Mouse (Mus musculus) intestine, embryonic 16.5 days (tissue): Measurements from ENCODE around the gene Samd4. TPM values are rescaled to one million over a fixed set of nuclear protein-coding genes. Genes with fewer than 3 reads are reported as not detected.

Experiments used
- ATAC-seq: fragments of 200-750 bp; cut with Nextera tagmentation; 2 replicates; pipeline ENCODE4 v1.8.0; 2017; ENCODE audit warnings: moderate TSS enrichment, moderate library complexity
- H3K27ac ChIP-seq: fragments of 300-500 bp; sonication (generic); 2 replicates; pipeline ENCODE4 v1.5.1; 2014; ENCODE audit warnings: mild to moderate bottlenecking, low read length
- H3K27me3 ChIP-seq: fragments of 300-500 bp; sonication (generic); replicated peaks from 2 replicates; pipeline ENCODE4 v1.6.1; 2014; ENCODE audit warnings: low read length, control low read depth, mixed read lengths; ENCODE audit not compliant: control insufficient read depth, insufficient read depth
- H3K36me3 ChIP-seq: fragments of 300-500 bp; sonication (generic); 2 replicates; pipeline ENCODE4 v1.6.1; 2014; ENCODE audit warnings: low read length, control low read depth; ENCODE audit not compliant: control insufficient read depth, insufficient read depth
- H3K4me1 ChIP-seq: fragments of 300-500 bp; sonication (generic); 2 replicates; pipeline ENCODE4 v1.6.1; 2014; ENCODE audit warnings: low read length, control low read depth, mixed read lengths; ENCODE audit not compliant: control insufficient read depth, insufficient read depth
- H3K4me2 ChIP-seq: fragments of 300-500 bp; sonication (generic); 2 replicates; pipeline ENCODE4 v1.6.1; 2014; ENCODE audit warnings: low read depth, low read length, control low read depth
- H3K4me3 ChIP-seq: fragments of 300-500 bp; sonication (generic); 2 replicates; pipeline ENCODE4 v1.5.1; 2014; ENCODE audit warnings: mild to moderate bottlenecking, low read length
- H3K9ac ChIP-seq: fragments of 300-500 bp; sonication (generic); 2 replicates; pipeline ENCODE4 v1.6.1; 2014; ENCODE audit warnings: low read depth, low read length
- H3K9me3 ChIP-seq: fragments of 300-500 bp; sonication (generic); 2 replicates; pipeline ENCODE4 v1.6.1; 2016; ENCODE audit warnings: low read length, control low read depth; ENCODE audit not compliant: control insufficient read depth
- WGBS: fragments of 180-500 bp; shearing (Covaris S2); extraction: QIAGEN DNeasy Blood & Tissue Kit; methylation state at CpG from one replicate; pipeline ENCODE4 v1.1.7; 2014; 5-methylcytosine and 5-hydroxymethylcytosine counted together
- microRNA-seq: library from miRNA; unstranded; fragments of <30 nt; microRNA quantifications from one replicate; pipeline ENCODE4, GENCODE M21; 2016
- polyA plus RNA-seq: library from polyadenylated mRNA; unstranded; fragments of >200 nt; fragmentation: Nextera tagmentation; extraction: Ambion mirVana; gene quantifications from 2 replicates; pipeline ENCODE4 v1.2.1, GENCODE M21; 2015

Gene Samd4
- polyA plus RNA-seq, 1 experiment from 2014 or later, result 4.2 TPM

DNA sequence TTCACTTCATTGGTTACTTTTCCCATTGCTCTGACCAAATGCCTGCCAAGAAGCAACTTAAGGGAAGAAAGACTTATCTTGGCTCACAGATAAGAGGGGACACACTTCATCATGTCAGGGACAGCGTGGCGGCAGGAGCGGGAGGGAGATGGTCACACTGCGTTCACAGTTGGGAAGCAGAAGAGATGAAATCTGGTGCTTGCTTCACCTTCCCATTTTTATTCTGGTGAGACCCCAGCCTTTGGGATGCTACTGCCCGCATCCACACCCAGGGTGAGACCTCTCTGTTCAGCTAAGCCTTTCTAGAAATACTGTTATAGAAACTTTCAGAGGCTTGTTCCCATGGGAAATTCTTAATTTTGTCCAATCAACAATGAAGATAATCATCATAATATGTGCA lies 261.7 kb downstream of the Samd4 start:
- no peak overlapping the region for H3K4me3 ChIP-seq
- no peak overlapping the region for H3K9ac ChIP-seq
- ATAC-seq, result no peak
- no peaks in the 10 kb centered on the region for H3K27me3 ChIP-seq
- no peak overlapping the region for H3K4me2 ChIP-seq
- WGBS, result 95% methylated on average over 5 of the region's 5 CpGs
- H3K4me1 ChIP-seq, result no peaks in the 10 kb centered on the region
- H3K36me3 ChIP-seq, result no peaks in the 10 kb centered on the region
- H3K9me3 ChIP-seq, result no peaks in the 10 kb centered on the region
- H3K27ac ChIP-seq, result no peak overlapping the region

DNA sequence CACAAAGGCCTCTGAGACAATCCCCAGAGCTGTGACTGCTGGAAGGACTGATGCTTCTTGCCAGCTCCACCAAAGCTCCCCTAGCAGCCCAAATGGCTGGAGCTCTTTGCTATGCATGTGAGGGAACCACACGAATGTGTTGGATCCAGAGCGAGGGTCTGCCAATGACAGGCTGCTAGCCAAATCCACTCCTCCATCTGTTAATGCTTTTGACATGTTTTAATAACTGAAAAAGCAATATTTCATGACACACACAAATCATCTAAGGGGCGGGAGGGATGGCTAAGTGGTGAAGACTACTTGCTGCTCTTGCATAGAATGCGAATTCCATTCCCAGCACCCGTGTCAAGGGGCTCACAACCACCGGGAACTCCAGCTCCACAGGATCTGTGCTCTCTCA lies 268.7 kb downstream of the Samd4 start:
- no peaks in the 10 kb centered on the region for H3K27me3 ChIP-seq
- no peaks in the 10 kb centered on the region for H3K36me3 ChIP-seq
- H3K27ac ChIP-seq, result no peak overlapping the region
- WGBS, result 88% methylated on average over 6 of the region's 6 CpGs
- H3K4me3 ChIP-seq, result no peak overlapping the region
- no peak overlapping the region for H3K9ac ChIP-seq
- H3K4me2 ChIP-seq, result no peak overlapping the region
- no peaks in the 10 kb centered on the region for H3K4me1 ChIP-seq
- ATAC-seq, result no peak
- H3K9me3 ChIP-seq, result no peaks in the 10 kb centered on the region

DNA sequence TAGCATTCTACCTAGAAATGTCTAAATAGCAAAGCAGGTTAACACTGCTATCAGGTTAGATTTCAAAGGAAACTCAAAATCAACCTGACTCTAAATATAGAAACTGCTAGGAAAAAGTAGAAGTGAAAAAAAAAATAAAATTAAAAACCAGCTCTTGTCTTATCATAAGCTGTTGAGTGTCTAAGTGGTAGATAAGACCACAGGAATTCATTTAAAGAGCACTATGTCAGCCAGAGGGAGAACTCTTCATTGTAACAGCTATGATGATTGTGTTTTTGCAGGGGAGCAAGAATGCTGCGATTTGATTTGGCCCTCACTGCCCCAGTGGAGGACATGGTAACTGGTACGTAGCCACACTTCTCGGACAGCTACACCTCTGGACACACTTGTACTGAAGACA lies 271.6 kb downstream of the Samd4 start:
- 85% methylated on average over 3 of the region's 3 CpGs for WGBS
- no peaks in the 10 kb centered on the region for H3K9me3 ChIP-seq
- no peaks in the 10 kb centered on the region for H3K4me1 ChIP-seq
- H3K27me3 ChIP-seq, result no peaks in the 10 kb centered on the region
- no peak overlapping the region for H3K4me3 ChIP-seq
- no peak for ATAC-seq
- H3K36me3 ChIP-seq, result no peaks in the 10 kb centered on the region
- H3K4me2 ChIP-seq, result no peak overlapping the region
- H3K9ac ChIP-seq, result no peak overlapping the region
- H3K27ac ChIP-seq, result no peak overlapping the region

Small RNAs within 50 kb of the gene (microRNA-seq; reads per million reads assigned to microRNA genes)
- 19.6 reads per million, percentile 29 among the genes with 10 or more reads in this experiment for gene Mir378c

Other genes with a start within 250 kb of the Samd4 start
- gene Cdkn3, start 122.3 kb upstream of the Samd4 start, polyA plus RNA-seq, result 53.8 and 61.1 TPM in 2 replicates
- gene Cnih1, start 94.4 kb upstream of the Samd4 start, polyA plus RNA-seq, result 195 and 204 TPM in 2 replicates
- gene Gmfb, start 60.6 kb upstream of the Samd4 start, polyA plus RNA-seq, result 47.5 and 51.2 TPM in 2 replicates
- 21.9 and 24.0 TPM in 2 replicates for gene Cgrrf1, start 50.7 kb upstream of the Samd4 start, polyA plus RNA-seq